Mouse (Mus musculus): ENCODE measurements at regions not wholly inside any gene's neighbourhood (a gene's known extent, or its start where the extent isn't known, plus 50 kb on each side); places are given as distances from the start of the nearest gene placed in this dataset.

DNA sequence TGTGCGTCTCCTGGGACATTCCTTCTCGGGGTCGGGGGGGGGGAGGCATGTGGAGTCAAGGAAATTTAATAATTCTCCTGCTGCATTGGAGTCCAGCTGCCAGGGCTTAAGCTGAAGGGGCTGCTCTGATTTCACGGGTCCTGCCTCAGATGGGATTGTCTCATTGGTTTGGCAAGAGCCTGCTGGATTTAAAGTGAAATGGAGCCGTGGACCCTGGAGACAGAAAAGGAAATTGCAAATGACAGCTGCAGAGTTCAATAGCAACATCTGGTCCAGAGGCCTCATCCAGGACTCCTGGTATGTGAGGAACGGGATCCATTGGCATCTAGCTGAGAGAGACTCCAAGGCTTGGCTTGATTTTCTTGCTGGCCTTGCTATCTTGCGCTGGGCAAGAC lies 60.5 kb upstream of the Tmpo start:
- Histone ChIP-seq H3K79me2 (ENCODE audit: control insufficient read depth, insufficient read depth, low read length, poor library complexity) (no peaks in the 10 kb centered on the region), H3K36me3 (ENCODE audit: control insufficient read depth in 1 of 2, insufficient read depth in 2 of 2, low read length in 2 of 2) (no peaks in the 10 kb centered on the region), H3K9ac (ENCODE audit: control insufficient read depth, low read depth, low read length, poor library complexity, severe bottlenecking) (no peak overlapping the region), H3K9me3 (replicated peaks; ENCODE audit: insufficient read depth, low read length) (no peaks in the 10 kb centered on the region), H3K27me3 (ENCODE audit: control insufficient read depth in 1 of 2, insufficient read depth in 2 of 2, low read length in 2 of 2) (peaks cover 5% of the 10 kb centered on the region in 2 experiments; a peak in 3 of 4 replicates), H3K4me3 (ENCODE audit: control insufficient read depth in 1 of 2, insufficient read depth in 1 of 2, low read depth in 2 of 2, low read length in 2 of 2) (no peak overlapping the region), H3K4me1 (ENCODE audit: control insufficient read depth in 1 of 2, insufficient read depth in 2 of 2, low read length in 2 of 2) (no peaks in the 10 kb centered on the region), H3K27ac (ENCODE audit: control insufficient read depth, low read depth, low read length) (no peak overlapping the region)
- no peak for DNase-seq (ENCODE audit: low read depth, low spot score)
- TF ChIP-seq EP300 (IDR thresholded peaks at IDR 0.05; ENCODE audit: low read depth in 1 of 2, low read length in 2 of 2) (no peak), ZKSCAN1 (IDR thresholded peaks at IDR 0.05; ENCODE audit: low read depth, low read length) (no peak), MYC (IDR thresholded peaks at IDR 0.05; ENCODE audit: low read depth, low read length) (no peak), MXI1 (IDR thresholded peaks at IDR 0.05; ENCODE audit: low read depth, low read length) (no peak), ETS1 (IDR thresholded peaks at IDR 0.05; ENCODE audit: low read depth, low read length) (no peak), TBP (IDR thresholded peaks at IDR 0.05; ENCODE audit: low read depth, low read length) (no peak), USF2 (IDR thresholded peaks at IDR 0.05; ENCODE audit: borderline replicate concordance in 1 of 2, insufficient read depth in 1 of 2, low read depth in 1 of 2, low read length in 2 of 2) (no peak), ELF1 (IDR thresholded peaks at IDR 0.05; ENCODE audit: low read depth, low read length) (no peak)

DNA sequence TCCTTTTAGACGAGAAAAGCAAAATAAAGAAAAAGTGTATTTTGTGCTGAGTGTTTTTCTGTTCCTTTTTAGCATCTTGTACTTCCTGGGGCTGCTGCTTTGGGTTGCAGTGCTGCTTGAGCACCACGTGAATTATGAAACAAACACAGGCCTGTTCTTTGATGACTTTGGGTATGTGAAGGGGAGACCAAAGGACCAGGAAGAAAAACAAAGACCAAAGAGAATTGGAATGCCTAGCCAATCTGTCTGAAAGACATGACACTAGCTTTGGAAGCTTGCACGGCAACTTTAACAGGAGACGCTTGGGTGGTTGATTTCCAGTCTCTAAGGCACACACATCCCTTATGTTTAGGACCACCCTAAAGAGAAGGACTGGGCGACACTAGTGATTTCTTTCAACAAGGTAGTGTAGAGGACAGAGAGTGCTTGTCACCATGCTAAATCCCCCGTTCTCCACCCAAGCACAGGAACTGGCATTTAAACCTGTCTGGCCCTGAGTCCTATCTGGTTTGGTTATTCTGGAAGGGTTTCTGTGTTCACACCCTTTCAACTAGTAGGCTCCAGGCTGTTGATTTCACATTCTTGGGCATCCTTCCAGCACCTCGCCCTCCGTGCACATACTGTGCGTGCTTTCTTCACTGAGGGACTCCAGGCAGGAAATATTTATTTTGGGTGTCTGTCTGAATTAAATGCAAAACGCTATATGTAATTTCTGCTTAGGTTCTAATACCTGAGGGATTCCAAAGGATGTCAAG lies 59.9 kb upstream of the Tmpo start:
- no peak overlapping the region for H3K4me3 ChIP-seq (ENCODE audit: control insufficient read depth in 1 of 2, insufficient read depth in 1 of 2, low read depth in 2 of 2, low read length in 2 of 2)
- no peaks in the 10 kb centered on the region for H3K79me2 ChIP-seq (ENCODE audit: control insufficient read depth, insufficient read depth, low read length, poor library complexity)
- H3K27ac ChIP-seq (ENCODE audit: control insufficient read depth, low read depth, low read length) = no peak overlapping the region
- H3K9ac ChIP-seq (ENCODE audit: control insufficient read depth, low read depth, low read length, poor library complexity, severe bottlenecking) = no peak overlapping the region
- no peaks in the 10 kb centered on the region for H3K9me3 ChIP-seq (replicated peaks; ENCODE audit: insufficient read depth, low read length)
- no peak for DNase-seq (ENCODE audit: low read depth, low spot score)
- no peaks in the 10 kb centered on the region for H3K36me3 ChIP-seq (ENCODE audit: control insufficient read depth in 1 of 2, insufficient read depth in 2 of 2, low read length in 2 of 2)
- no peaks in the 10 kb centered on the region for H3K4me1 ChIP-seq (ENCODE audit: control insufficient read depth in 1 of 2, insufficient read depth in 2 of 2, low read length in 2 of 2)
- H3K27me3 ChIP-seq (ENCODE audit: control insufficient read depth in 1 of 2, insufficient read depth in 2 of 2, low read length in 2 of 2) = peaks cover 5% of the 10 kb centered on the region in 2 experiments; a peak in 3 of 4 replicates
- no peak for TF ChIP-seq E2F4 (IDR thresholded peaks at IDR 0.05; ENCODE audit: borderline replicate concordance, low read depth, low read length)
- no peak for TF ChIP-seq MXI1 (IDR thresholded peaks at IDR 0.05; ENCODE audit: low read depth, low read length)
- TF ChIP-seq TAL1 (IDR thresholded peaks at IDR 0.05; ENCODE audit: low read length) = no peak
- no peak for TF ChIP-seq ZC3H11A (IDR thresholded peaks at IDR 0.05; ENCODE audit: low read depth, low read length)
- TF ChIP-seq CTCF (IDR thresholded peaks at IDR 0.05 in 2 of 3, conservative IDR thresholded peaks at IDR 0.05 in 1 of 3; ENCODE audit: control insufficient read depth in 1 of 3, insufficient read depth in 1 of 3, low read depth in 2 of 3, low read length in 3 of 3, poor library complexity in 1 of 3, severe bottlenecking in 1 of 3) = no peak
- no peak for TF ChIP-seq MAZ (IDR thresholded peaks at IDR 0.05; ENCODE audit: low read depth, low read length)
- no peak for TF ChIP-seq BHLHE40 (IDR thresholded peaks at IDR 0.05; ENCODE audit: borderline replicate concordance, low read depth, low read length)
- no peak for TF ChIP-seq HCFC1 (IDR thresholded peaks at IDR 0.05; ENCODE audit: low read depth, low read length)
- TF ChIP-seq GATA1 (IDR thresholded peaks at IDR 0.05; ENCODE audit: low read depth, low read length) = no peak
- no peak for TF ChIP-seq RAD21 (IDR thresholded peaks at IDR 0.05; ENCODE audit: low read depth, low read length)
- no peak for TF ChIP-seq NELFE (IDR thresholded peaks at IDR 0.05; ENCODE audit: low read depth, low read length)
